Mouse (Mus musculus): Measurements from ENCODE around the gene Cmklr1. TPM values are rescaled to one million over a fixed set of nuclear protein-coding genes. Genes with fewer than 3 reads are reported as not detected.

Gene Cmklr1
- total RNA-seq (2021) (10 to 100 TPM; 25.3 to 25.7 TPM), polyA plus RNA-seq (2012; rRNA removed) (61.3 and 75.6 TPM in 2 replicates)
- long read RNA-seq, partial matches to known transcripts, result 0 of 3 reads
- long read RNA-seq, other reads (novel, unspliced or antisense), result 2 of 3 reads

GRCm38 (mm10) chr5:113650035-113650865, at the start of gene Cmklr1:
Cmklr1 (minus strand) TSS chr5:113650426.
- peak; percentile 58 for DNase-seq

GRCm38 (mm10) chr5:113694415-113694814, 44.2 kb upstream of the Cmklr1 start:
- DNase-seq, result no peak

- no peak for DNase-seq
Observed at GRCm38 (mm10) chr5:113694000-113694399, 43.8 kb upstream of the Cmklr1 start.

GRCm38 (mm10) chr5:113693196-113693755, 43.0 kb upstream of the Cmklr1 start:
- DNase-seq, result no peak

DNA sequence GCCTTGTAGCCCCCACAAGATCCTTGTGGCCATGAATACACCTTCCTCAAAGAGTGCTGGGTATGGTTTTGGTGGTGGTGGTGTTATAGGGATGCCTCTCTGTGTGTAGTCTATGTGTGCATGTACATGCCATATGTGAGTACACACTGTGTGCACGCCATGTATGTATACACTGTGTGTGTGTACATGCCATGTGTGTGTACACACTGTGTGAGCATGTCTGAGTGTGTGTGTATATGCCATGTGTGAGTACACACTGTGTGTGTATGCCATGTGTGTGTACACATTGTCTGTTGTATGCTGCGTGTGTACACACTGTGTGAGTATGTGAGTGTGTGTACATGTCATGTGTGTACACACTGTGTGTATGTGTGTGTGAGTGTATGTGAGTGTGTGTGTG, 40.6 kb upstream of the Cmklr1 start:
- no peak for DNase-seq

GRCm38 (mm10) chr5:113690069-113690548, 39.9 kb upstream of the Cmklr1 start:
- no peak for DNase-seq

DNA sequence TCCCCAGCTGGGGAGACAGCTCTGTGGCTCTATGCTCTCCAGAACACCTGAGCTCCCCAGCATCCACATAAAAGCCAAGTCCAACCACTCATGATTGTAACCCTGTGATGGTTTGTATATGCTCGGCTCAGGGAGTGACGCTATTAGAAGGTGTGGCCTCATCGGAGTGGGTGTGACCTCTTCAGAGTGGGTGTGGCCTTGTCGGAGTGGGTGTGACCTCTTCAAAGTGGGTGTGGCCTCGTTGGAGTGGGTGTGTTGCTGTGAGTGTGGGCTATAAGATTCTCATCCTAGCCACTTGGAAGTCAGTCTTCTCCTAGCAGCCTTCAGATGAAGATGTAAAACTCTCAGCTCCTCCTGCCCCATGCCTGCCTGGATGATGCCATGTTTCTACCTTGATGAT, 37.3 kb upstream of the Cmklr1 start:
- DNase-seq, result no peak

DNA sequence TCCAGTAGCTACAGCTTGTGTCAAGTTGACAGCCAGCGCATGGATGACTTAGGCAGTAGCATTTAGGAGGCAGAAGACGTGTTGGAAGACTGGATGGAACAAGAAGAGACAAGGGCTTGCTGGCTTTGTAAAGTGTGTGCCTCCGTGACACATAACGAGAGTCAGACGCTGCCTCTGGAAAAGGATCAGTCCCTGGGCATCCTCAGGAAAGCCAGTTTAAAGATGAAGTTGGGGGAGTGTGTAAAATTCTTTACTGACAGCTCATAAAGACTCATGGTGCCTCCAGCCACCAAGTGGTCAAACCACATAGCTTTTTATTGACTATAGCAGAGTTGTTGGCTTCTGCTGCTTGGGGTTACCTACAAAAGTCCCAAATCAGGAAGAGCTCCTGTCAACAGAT, 35.2 kb upstream of the Cmklr1 start:
- DNase-seq, result no peak

DNA sequence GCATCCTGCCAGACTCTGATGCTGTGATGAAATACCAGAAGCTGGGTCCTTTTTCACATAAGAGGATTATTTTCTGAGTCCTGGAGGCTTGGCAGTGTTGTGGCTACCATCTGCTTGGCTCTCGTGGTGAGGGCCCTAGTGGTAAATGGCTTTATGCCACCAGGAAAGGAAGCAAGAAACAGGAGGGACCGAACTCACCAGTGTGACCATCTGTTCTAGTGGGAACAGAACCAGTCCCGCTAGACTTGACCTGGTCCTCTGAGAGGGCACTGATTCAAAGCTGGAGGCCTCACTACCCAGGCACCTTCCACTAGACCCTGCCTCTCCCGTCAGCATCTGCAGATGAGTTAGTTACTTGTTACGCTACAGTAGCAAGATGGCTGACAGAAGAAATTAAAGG, 33.0 kb upstream of the Cmklr1 start:
- DNase-seq, result no peak

DNA sequence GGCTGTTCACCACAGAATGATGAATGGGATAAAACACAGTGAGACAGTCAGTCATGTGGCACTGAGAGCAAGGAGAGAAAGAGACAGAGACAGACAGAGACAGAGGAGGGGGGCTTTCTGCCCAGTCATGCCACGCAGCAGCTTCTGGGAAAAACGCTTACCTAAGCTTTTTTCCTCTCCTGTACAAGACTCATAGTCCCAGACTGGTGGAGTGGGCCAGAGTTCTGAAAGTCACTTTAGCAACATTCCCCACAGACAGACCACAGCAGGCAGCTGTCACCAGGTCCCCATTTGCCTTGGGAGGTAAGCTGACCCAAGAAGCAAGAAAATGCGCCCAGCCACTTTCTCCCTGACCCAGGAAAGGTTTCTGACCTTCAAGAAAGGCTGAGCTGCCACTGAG, 32.2 kb upstream of the Cmklr1 start:
- no peak for DNase-seq

DNA sequence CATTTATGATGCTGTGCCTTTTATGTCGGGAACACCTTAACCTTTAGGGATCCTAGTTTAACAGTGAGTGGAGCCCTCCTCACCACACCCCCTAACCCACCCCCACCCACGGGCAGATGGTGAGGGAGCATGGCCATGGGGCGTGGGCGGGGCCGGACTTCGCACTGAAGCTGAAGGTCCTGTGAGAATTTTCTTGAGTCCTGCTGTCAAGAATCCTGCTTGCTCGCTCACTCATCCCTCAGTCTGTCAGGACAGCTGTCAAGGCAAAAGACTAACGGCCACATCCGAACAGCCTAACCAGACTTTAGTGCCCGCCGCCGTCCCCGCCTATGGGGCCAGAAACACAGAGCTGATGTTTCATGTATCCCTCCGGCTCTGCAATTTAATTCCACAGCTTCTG, 31.0 kb upstream of the Cmklr1 start:
- no peak for DNase-seq

GRCm38 (mm10) chr5:113679509-113679908, 29.3 kb upstream of the Cmklr1 start:
- DNase-seq, result no peak

GRCm38 (mm10) chr5:113678743-113679452, 28.7 kb upstream of the Cmklr1 start:
- no peak for DNase-seq

DNA sequence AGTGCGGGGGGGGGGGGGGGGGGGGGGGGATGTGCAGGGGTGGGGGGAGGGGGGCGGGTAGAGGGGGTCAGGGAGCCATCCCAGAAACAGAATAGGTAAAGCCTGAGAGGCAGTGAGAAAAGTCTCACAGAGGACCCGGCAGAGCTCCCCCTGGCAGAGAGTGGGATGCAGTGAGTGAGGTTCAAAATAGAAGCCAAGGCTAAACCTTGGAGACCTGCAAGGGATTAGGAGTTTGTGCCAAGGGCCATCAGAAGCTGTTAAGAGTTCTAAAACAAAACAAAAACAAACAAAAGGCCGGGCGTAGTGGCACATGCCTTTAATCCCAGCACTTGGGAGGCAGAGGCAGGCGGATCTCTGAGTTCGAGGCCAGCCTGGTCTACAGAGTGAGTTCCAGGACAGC, 27.3 kb upstream of the Cmklr1 start:
- no peak for DNase-seq

GRCm38 (mm10) chr5:113674851-113675250, 24.6 kb upstream of the Cmklr1 start:
- DNase-seq, result no peak

- DNase-seq, result peak; percentile 50
Observed at GRCm38 (mm10) chr5:113672456-113672855, 22.2 kb upstream of the Cmklr1 start.

GRCm38 (mm10) chr5:113670597-113670996, 20.4 kb upstream of the Cmklr1 start:
- no peak for DNase-seq

DNA sequence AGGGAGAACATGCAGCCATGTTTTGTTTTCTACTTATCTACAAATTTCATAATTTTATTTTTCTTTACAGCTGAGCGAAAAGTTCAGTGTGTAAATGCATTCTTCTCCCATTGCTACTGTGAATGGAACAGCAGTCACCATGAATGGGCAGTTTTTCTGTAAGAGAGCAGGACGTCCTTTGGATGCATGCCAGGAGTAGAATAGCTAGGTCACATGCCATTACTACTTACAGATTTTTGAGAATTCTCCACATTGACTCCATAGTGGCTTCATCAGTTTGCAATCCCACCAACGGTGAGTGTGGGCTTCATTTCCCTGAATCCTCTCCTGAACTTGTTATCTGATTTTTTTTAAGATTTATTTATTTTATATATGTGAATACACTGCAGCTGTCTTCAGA, 19.9 kb upstream of the Cmklr1 start:
- DNase-seq, result no peak

- DNase-seq, result no peak
Observed at GRCm38 (mm10) chr5:113664629-113665195, 14.5 kb upstream of the Cmklr1 start.

- DNase-seq, result no peak
Observed at GRCm38 (mm10) chr5:113664127-113664526, 13.9 kb upstream of the Cmklr1 start.

GRCm38 (mm10) chr5:113660872-113661271, 10.6 kb upstream of the Cmklr1 start:
- DNase-seq, result no peak

DNA sequence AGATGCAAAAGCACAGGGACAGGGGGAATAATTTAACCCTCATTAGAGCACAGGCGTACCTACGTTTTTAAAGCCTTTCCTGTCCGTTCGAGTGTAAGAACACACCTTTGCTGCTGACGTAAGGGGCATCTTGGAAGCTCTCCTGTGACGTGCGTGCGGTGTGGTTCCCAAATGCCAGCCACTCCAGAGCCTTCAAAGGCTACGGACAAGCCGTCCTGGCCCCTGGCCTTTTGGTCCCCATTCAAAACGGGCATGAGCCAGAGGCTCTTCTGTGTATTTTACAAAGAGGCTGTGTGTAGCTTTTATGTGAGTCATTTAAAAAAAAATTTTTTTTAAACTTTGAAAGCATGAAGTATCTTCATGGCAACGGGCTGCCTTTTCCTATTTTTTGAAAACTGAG, 4.6 kb upstream of the Cmklr1 start:
- DNase-seq, result no peak
